Mouse (Mus musculus) forebrain, embryonic 15.5 days (tissue): ENCODE measurements around the gene Trim7. TPM values are rescaled to one million over a fixed set of nuclear protein-coding genes. Genes with fewer than 3 reads are reported as not detected.

Source experiments
- ATAC-seq: fragments of 200-750 bp; cut with Nextera tagmentation; replicated peaks from 2 replicates; pipeline ENCODE4 v1.8.0; 2017; ENCODE audit warnings: mild to moderate bottlenecking, moderate TSS enrichment, moderate library complexity
- H3K27ac ChIP-seq: fragments of 300-500 bp; sonication (generic); replicated peaks from 2 replicates; pipeline ENCODE4 v1.5.1; 2015; ENCODE audit warnings: mild to moderate bottlenecking, inconsistent platforms
- H3K27me3 ChIP-seq: fragments of 300-500 bp; sonication (generic); 2 replicates; pipeline ENCODE4 v1.6.1; 2015; ENCODE audit warnings: inconsistent platforms
- H3K36me3 ChIP-seq: fragments of 300-500 bp; sonication (generic); 2 replicates; pipeline ENCODE4 v1.6.1; 2015; ENCODE audit warnings: mild to moderate bottlenecking, inconsistent platforms
- H3K4me1 ChIP-seq: fragments of 300-500 bp; sonication (generic); 2 replicates; pipeline ENCODE4 v1.6.1; 2015; ENCODE audit warnings: inconsistent platforms
- H3K4me2 ChIP-seq: fragments of 300-500 bp; sonication (generic); replicated peaks from 2 replicates; pipeline ENCODE4 v1.6.1; 2015; ENCODE audit warnings: mild to moderate bottlenecking, inconsistent platforms
- H3K4me3 ChIP-seq: fragments of 300-500 bp; sonication (generic); 2 replicates; pipeline ENCODE4 v1.5.1; 2015; ENCODE audit warnings: mild to moderate bottlenecking, inconsistent platforms
- H3K9ac ChIP-seq: fragments of 300-500 bp; sonication (generic); replicated peaks from 2 replicates; pipeline ENCODE4 v1.6.1; 2015; ENCODE audit warnings: mild to moderate bottlenecking, inconsistent platforms
- H3K9me3 ChIP-seq: fragments of 300-500 bp; sonication (generic); 2 replicates; pipeline ENCODE4 v1.6.1; 2016; ENCODE audit warnings: inconsistent platforms
- WGBS: fragments of 180-500 bp; shearing (Covaris S2); methylation state at CpG from one replicate; pipeline ENCODE4 v1.1.7; 2015; ENCODE audit warnings: mixed read lengths; 5-methylcytosine and 5-hydroxymethylcytosine counted together
- polyA plus RNA-seq: library from polyadenylated mRNA; unstranded; fragments of >200 nt; fragmentation: Nextera tagmentation; extraction: Ambion mirVana; gene quantifications from 2 replicates; pipeline ENCODE4 v1.2.1, GENCODE M21; 2015

The Trim7 gene
- polyA plus RNA-seq, 1 experiment from 2014 or later, result 1.7 TPM

DNA sequence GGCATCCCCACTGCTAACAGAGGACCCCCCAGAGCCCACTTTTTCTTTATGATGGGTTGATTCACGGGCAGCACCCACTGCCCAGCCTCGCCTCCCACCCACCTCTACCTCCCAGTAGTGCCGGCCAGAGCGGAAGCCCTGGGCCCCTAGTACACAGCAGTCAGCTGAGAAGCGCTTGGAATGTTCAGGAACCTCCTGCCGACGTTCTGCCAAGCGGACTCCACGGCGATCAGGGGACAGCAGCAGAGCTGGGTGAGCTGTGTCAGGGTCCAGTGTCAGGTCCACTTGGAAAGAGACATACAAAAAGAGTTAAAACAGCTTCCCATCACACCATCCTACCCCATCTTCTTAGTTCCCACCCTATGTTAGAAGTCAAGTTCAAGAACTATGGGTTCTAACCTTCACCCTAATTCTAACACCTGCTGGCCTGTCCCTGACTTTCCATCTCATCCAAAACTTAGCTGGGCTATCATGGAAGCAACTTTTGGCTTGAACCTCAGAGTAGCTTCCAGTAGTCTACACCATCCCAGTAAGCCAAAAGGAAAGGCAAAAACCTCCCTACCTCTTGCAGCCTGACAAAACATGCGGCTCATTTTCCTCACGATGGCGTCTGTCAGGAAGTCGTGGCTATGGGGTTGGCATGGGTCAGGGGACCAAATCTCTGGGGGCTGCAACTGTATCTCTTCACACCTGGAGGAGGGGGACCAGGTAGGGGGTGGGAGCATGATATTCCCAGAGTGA, 18.2 kb upstream of the Trim7 start:
- peak; percentile 44 for ATAC-seq
- Histone ChIP-seq H3K4me1 (0 out of 2 replicates have a peak, but pooled peaks cover 6% of the 10 kb centered on the region), H3K27me3 (no peaks in the 10 kb centered on the region), H3K36me3 (peaks cover 98% of the 10 kb centered on the region), H3K9me3 (no peaks in the 10 kb centered on the region), H3K9ac (no peak overlapping the region), H3K4me3 (no peak overlapping the region), H3K27ac (no peak overlapping the region), H3K4me2 (no peak overlapping the region)
- WGBS, result 75% methylated on average over 14 of the region's 14 CpGs

DNA sequence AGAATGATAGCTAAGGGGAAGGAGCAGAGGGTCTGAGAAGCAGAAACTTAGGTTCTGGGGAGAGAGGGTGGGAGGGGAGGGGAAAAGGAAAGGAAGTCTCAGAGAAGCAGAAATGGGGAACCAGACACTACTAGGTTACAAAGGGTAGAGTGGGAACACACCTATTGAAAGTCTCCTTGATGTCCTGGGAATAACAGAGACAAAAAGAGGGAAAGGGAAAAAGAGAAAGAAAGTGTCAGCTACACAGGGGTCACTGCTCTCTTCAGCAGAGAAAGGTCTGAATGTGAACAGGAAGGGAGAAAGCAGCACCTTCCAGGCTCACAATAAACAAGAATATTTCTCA, 17.7 kb upstream of the Trim7 start:
- Histone ChIP-seq H3K27ac (no peak overlapping the region), H3K4me2 (no peak overlapping the region), H3K36me3 (peaks cover 92% of the 10 kb centered on the region), H3K9me3 (no peaks in the 10 kb centered on the region), H3K4me3 (no peak overlapping the region), H3K4me1 (peaks cover 3% of the 10 kb centered on the region; the same call in 1 of the 2 replicates), H3K27me3 (no peaks in the 10 kb centered on the region), H3K9ac (no peak overlapping the region)
- ATAC-seq, result no peak

DNA sequence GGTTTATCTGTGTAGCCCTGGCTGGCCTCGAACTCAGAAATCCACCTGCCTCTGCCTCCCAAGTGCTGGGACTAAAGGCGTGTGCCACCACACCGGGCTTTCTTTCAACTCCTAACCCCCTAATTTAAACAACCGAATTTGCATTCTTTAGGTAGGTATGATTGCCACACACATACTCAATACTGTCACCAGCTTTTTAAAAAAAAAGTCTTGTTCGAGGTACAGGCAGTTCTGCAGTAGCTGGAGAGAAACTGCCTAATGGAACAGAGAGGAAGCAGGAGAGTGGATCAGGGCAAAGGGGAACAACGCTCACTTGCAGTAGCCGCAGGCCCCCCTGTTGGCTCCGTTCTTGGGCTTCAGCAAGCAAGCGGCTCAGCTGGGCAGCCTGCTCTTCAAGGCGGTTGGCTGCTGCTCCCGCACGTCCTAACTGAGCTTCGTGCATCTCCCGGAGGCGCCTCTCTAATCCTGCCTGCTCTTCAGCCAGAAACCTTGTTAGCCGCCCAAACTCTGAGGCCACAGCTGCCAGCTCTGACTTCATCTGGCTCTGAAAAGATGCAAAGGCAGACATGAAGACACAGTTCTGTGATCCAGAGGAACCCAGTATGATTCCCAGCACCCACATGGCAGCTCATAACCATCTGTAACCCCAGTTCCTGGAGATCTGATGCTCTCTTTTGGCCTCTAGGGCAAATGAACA, 17.1 kb upstream of the Trim7 start:
- Histone ChIP-seq H3K9ac (0 out of 2 replicates have a peak overlapping the region, but pooled peaks have one; percentile 3), H3K4me1 (peaks cover 8% of the 10 kb centered on the region; the same call in 1 of the 2 replicates), H3K4me2 (no peak overlapping the region), H3K27ac (no peak overlapping the region), H3K4me3 (no peak overlapping the region), H3K36me3 (peaks cover 86% of the 10 kb centered on the region), H3K27me3 (no peaks in the 10 kb centered on the region), H3K9me3 (no peaks in the 10 kb centered on the region)
- no peak for ATAC-seq
- 66% methylated on average over 16 of the region's 16 CpGs for WGBS

DNA sequence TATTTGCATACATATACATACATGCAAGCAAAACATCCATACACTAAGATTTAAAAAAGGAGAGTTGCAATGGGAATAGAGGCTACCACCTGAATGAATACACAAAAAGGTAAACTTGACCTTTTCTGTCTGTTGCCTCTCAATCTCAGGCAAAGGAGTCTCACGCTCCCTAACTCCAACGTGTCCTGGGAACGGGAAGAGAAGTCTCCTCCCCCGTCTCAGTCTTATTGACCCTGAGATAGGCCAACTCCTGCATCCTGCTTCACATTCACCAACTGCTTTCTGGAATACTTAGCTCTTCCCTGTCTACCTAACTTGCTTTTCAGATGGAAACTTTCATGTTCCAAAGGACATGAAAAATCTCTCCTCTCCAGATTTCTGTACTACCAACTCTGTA, 16.5 kb upstream of the Trim7 start:
- ATAC-seq, result no peak
- H3K27me3 ChIP-seq, result no peaks in the 10 kb centered on the region
- H3K27ac ChIP-seq, result no peak overlapping the region
- H3K9ac ChIP-seq, result 0 out of 2 replicates have a peak overlapping the region, but pooled peaks have one; percentile 3
- H3K4me3 ChIP-seq, result no peak overlapping the region
- H3K36me3 ChIP-seq, result peaks cover 81% of the 10 kb centered on the region
- H3K4me1 ChIP-seq, result peaks cover 12% of the 10 kb centered on the region
- no peak overlapping the region for H3K4me2 ChIP-seq
- no peaks in the 10 kb centered on the region for H3K9me3 ChIP-seq
- 67% methylated on average over 4 of the region's 4 CpGs for WGBS

DNA sequence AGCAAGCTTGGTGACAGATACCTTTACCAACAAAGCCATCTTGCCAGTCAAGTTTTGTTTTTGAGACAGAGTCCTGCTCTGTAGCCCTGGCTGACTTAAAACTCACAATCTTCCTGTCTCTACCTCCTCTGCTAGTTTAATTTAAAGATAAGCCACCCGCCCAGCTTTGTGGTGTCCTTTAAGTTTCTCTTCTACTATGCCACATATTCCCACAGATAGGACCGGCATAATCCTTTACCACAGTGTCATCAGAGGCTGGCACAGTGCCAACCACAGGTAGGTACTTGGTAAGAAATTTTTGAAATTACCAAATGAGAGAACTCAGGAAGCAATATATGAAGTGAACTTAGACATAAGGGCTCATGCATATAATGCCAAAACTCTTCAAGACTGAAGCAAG, 15.8 kb upstream of the Trim7 start:
- H3K4me1 ChIP-seq, result peaks cover 19% of the 10 kb centered on the region
- no peak for ATAC-seq
- H3K9ac ChIP-seq, result no peak overlapping the region
- H3K27ac ChIP-seq, result no peak overlapping the region
- H3K9me3 ChIP-seq, result no peaks in the 10 kb centered on the region
- H3K27me3 ChIP-seq, result no peaks in the 10 kb centered on the region
- WGBS, result 86% methylated on average over 2 of the region's 2 CpGs
- no peak overlapping the region for H3K4me3 ChIP-seq
- peaks cover 74% of the 10 kb centered on the region for H3K36me3 ChIP-seq
- H3K4me2 ChIP-seq, result no peak overlapping the region

DNA sequence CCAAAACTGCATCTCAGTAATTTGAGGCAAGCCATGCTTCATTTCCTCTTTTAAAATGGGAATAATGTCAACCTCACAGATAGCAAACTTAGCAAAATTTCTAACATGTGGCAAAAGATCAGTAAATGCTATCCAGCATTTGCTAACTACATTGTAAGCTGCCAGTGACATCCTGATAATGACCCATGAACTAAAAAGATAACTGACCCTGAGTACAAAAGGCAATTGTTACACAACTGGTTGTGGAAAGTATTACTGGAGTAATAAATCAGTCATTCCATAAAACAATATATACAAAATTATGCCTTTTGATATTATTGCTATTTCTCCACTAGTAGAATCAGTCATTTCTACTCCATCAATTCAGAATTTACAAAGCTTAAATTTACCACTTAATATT, 12.2 kb upstream of the Trim7 start:
- no peak for ATAC-seq
- Histone ChIP-seq H3K27me3 (no peaks in the 10 kb centered on the region), H3K4me3 (no peak overlapping the region), H3K9me3 (no peaks in the 10 kb centered on the region), H3K9ac (no peak overlapping the region), H3K36me3 (peaks cover 37% of the 10 kb centered on the region), H3K4me2 (no peak overlapping the region), H3K27ac (no peak overlapping the region), H3K4me1 (peaks cover 37% of the 10 kb centered on the region)

DNA sequence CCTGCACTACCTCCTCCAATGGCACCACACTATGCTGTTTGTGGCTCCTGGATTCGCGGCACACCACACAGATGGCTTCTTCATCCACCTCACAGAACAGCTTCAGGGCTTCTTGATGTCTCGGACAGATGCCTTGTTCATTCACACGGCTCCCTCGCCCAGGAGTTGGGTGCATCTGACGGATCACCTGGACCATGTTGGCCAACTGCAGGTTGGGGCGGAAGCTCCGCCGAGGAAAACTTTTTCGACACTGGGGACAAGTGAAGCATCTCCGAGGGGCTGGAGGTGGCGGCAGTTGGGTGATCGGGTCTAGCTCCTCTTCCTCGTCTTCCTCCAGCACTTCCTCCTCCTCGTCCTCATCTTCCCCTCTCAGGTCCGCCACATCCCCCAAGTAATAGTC, 10.1 kb upstream of the Trim7 start:
- Histone ChIP-seq H3K4me2 (peak overlapping the region; percentile 89), H3K9me3 (no peaks in the 10 kb centered on the region), H3K4me1 (peaks cover 37% of the 10 kb centered on the region), H3K36me3 (peaks cover 17% of the 10 kb centered on the region), H3K27me3 (no peaks in the 10 kb centered on the region), H3K9ac (peak overlapping the region; percentile 76; the same call in 1 of the 2 replicates), H3K4me3 (peak overlapping the region; percentile 83), H3K27ac (0 out of 2 replicates have a peak overlapping the region, but pooled peaks have one; percentile 96)
- ATAC-seq, result no peak
- 79% methylated on average over 16 of the region's 16 CpGs for WGBS

DNA sequence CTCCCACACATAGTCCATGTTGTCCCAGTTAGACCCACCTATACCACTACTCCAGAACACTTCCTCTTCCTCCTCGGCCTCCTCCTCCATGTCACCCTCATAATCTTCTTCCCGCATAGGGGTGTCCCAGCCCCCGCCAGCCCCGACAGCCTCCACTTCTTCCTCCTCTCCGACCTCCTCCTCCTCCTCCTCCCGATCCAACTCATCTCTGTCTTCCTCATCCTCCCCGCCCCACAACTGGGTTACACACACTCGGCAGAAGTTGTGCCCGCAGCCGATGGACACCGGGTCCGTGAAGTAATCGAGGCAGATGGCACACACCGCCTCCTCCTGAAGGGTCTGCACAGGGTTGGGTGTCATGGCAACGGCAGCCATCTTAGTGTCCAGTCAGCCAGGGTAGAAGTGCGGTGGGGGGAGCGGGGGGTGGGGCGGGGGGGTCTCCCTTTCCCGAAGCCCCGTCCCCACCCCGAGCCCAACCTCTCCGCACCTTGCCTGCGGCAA, 9.6 kb upstream of the Trim7 start:
- ATAC-seq, result peak; percentile 61
- WGBS, result 4% methylated on average over 23 of the region's 23 CpGs
- H3K4me3 ChIP-seq, result peak overlapping the region; percentile 83

DNA sequence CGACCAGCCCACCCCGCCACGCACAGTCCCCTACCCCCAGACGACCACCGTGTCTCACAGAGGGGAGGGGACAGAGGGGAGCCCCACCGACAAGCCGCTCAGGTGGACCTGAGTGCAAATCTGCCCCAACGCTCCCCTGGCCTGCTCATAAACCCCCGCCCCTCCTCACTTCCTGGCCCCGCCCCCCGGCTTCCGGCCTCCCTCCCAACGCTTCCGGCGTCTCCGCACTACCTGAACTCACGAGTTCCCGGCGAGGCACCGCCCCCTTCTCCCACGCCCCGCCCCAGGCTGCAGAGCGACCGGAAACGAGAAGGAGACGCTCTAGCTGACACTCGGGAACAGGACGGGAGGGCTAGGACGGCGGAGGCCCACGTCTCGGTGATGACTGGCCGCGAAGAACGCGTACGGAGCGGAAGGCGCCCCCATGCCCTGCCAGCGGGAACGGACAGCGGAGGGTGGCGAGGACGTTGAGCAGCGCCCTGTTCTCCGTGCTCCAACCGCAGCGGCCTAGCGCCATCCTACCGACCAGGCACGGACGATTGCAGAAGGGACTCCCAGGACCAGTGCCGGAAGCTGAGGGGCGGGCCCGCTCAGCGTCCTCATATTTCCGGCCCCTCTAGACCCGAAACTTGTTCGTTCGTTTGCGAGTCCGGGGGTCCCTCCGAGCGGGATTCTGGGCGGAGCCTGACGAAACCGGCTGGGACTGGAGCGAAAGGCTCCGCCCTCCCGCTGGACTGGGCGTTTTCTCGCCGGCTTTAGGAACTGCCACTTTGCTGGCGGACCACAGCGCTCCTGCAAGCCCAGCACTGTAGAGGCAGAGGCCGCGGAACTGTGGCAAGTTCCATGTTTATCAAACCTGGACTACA, 8.9 kb upstream of the Trim7 start, which contains the start of gene Trim41:
TSS of gene Trim41 (minus strand) at position 554 of the 866 bp plus-strand sequence.
- H3K27me3 ChIP-seq, result peaks cover under 1% of the 10 kb centered on the region; the same call in 1 of the 2 replicates
- peak within 1 kb of the TSS; percentile 87 for H3K9ac ChIP-seq
- under 1% methylated on average over 76 of the region's 77 CpGs for WGBS
- H3K4me3 ChIP-seq, result peak within 1 kb of the TSS; percentile 83
- no peaks in the 10 kb centered on the region for H3K9me3 ChIP-seq
- peaks cover 5% of the 10 kb centered on the region for H3K36me3 ChIP-seq
- H3K4me2 ChIP-seq, result peak within 1 kb of the TSS; percentile 89
- H3K4me1 ChIP-seq, result peaks cover 37% of the 10 kb centered on the region
- peak within 1 kb of the TSS; percentile 96 for H3K27ac ChIP-seq
- ATAC-seq, result peak; percentile 97

More for the DNA sequence above, 9.6 kb upstream of the Trim7 start:
- peak overlapping the region; percentile 76 for H3K9ac ChIP-seq
- H3K9me3 ChIP-seq, result no peaks in the 10 kb centered on the region
- peaks cover 12% of the 10 kb centered on the region for H3K36me3 ChIP-seq
- peak overlapping the region; percentile 89 for H3K4me2 ChIP-seq
- peak overlapping the region; percentile 96 for H3K27ac ChIP-seq
- no peaks in the 10 kb centered on the region for H3K27me3 ChIP-seq
- peaks cover 37% of the 10 kb centered on the region for H3K4me1 ChIP-seq

DNA sequence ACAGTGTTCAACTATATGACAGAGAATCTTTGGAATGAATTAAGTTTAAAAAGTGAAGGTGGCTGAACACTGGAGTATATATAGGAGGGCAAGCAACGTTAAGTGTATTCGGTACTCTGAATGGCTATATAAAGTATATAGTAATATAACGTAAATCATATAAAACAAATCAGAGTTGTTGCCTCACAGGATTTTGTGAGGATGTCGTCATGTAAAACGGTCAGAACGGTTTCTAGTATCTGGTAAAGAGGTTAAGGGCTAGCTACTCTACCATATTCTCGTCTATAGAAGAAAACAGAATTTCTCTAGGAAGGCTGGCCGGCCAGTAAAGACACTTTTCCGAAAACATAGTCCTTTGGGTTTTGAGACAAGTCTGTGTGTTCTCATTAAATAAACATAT, 8.1 kb upstream of the Trim7 start:
- Histone ChIP-seq H3K9ac (peak overlapping the region; percentile 87), H3K27ac (peak overlapping the region; percentile 96), H3K27me3 (peaks cover 8% of the 10 kb centered on the region; the same call in 1 of the 2 replicates), H3K4me3 (peak overlapping the region; percentile 83), H3K36me3 (no peaks in the 10 kb centered on the region), H3K4me1 (peaks cover 37% of the 10 kb centered on the region), H3K4me2 (peak overlapping the region; percentile 89), H3K9me3 (no peaks in the 10 kb centered on the region)
- WGBS, result 6% methylated on average over 9 of the region's 9 CpGs
- peak; percentile 7 for ATAC-seq

DNA sequence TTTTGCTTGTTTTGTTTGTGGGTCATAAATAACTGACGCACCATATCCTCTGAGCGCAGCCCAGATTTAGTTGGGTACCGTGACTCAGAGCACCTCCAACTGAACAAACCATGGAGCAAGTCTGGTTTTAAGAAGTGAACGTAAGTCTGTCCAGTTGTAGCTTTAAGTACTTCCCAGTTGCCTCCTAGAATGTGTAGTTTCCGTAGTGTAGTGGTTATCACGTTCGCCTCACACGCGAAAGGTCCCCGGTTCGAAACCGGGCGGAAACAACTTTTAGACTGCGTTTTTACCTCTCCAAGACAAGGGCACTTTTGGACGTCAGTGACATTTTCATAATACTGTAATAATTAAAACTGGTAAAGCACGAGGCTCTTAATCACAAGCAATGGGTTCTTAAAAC, 7.6 kb upstream of the Trim7 start:
- 1% methylated on average over 16 of the region's 16 CpGs for WGBS
- Histone ChIP-seq H3K27me3 (peaks cover 10% of the 10 kb centered on the region; the same call in 1 of the 2 replicates), H3K4me2 (peak overlapping the region; percentile 89), H3K4me1 (peaks cover 34% of the 10 kb centered on the region), H3K9me3 (no peaks in the 10 kb centered on the region), H3K4me3 (peak overlapping the region; percentile 83), H3K9ac (peak overlapping the region; percentile 87), H3K27ac (peak overlapping the region; percentile 96), H3K36me3 (no peaks in the 10 kb centered on the region)
- ATAC-seq, result no peak; the same call in 1 of the 2 replicates
